Mouse (Mus musculus) right cerebral cortex, adult 18-20 months (tissue): ENCODE measurements around the gene Pfkp.
A peak's percentile ranks its signal among the peaks of the same experiment; 100 is the strongest.

ENCODE experiments used
- DNase-seq: peaks from one replicate; pipeline ENCODE4 v3.0.0; 2022; ENCODE audit warnings: mixed read lengths

Gene Pfkp

GRCm38 (mm10) chr13:6600626-6601025, 48.0 kb downstream of the Pfkp start:
- no peak for DNase-seq

- no peak for DNase-seq
Observed at GRCm38 (mm10) chr13:6597801-6598200, 50.8 kb downstream of the Pfkp start.

GRCm38 (mm10) chr13:6595403-6595802, 53.2 kb downstream of the Pfkp start:
- DNase-seq, result no peak

- no peak for DNase-seq
Observed at GRCm38 (mm10) chr13:6590846-6591245, 57.7 kb downstream of the Pfkp start.

- DNase-seq, result no peak
Observed at GRCm38 (mm10) chr13:6586009-6586408, 62.6 kb downstream of the Pfkp start.

- no peak for DNase-seq
Observed at GRCm38 (mm10) chr13:6583499-6584125, 65.0 kb downstream of the Pfkp start.

- no peak for DNase-seq
Observed at GRCm38 (mm10) chr13:6575920-6576509, 72.6 kb downstream of the Pfkp start.

GRCm38 (mm10) chr13:6565571-6565970, 83.0 kb downstream of the Pfkp start:
- DNase-seq, result no peak

- DNase-seq, result no peak
Observed at GRCm38 (mm10) chr13:6562409-6562808, 86.2 kb downstream of the Pfkp start.

GRCm38 (mm10) chr13:6557771-6558170, 90.8 kb downstream of the Pfkp start:
- no peak for DNase-seq

- DNase-seq, result no peak
Observed at GRCm38 (mm10) chr13:6555656-6556055, 92.9 kb downstream of the Pfkp start.

- no peak for DNase-seq
Observed at GRCm38 (mm10) chr13:6553708-6554107, 94.9 kb downstream of the Pfkp start.

GRCm38 (mm10) chr13:6535287-6535932, 113.2 kb downstream of the Pfkp start:
- DNase-seq, result peak; percentile 34

GRCm38 (mm10) chr13:6532683-6533082, 115.9 kb downstream of the Pfkp start:
- no peak for DNase-seq
